Mouse (Mus musculus) hindbrain, postnatal 0 days (tissue): ENCODE measurements around the gene Klf6. TPM values are rescaled to one million over a fixed set of nuclear protein-coding genes. Genes with fewer than 3 reads are reported as not detected.

Source experiments
- ATAC-seq: fragments of 200-750 bp; cut with Nextera tagmentation; 2 replicates; pipeline ENCODE4 v1.8.0; 2017; ENCODE audit warnings: mild to moderate bottlenecking, moderate TSS enrichment, moderate library complexity
- DNase-seq: peaks from one replicate; pipeline ENCODE4 v3.0.0-alpha.2; 2015; ENCODE audit warnings: low spot score
- H3K27ac ChIP-seq: fragments of 300-500 bp; sonication (generic); 2 replicates; pipeline ENCODE4 v1.5.1; 2014; ENCODE audit warnings: mild to moderate bottlenecking
- H3K27me3 ChIP-seq: fragments of 300-500 bp; sonication (generic); 2 replicates; pipeline ENCODE4 v1.6.1; 2014; ENCODE audit warnings: low read length, mixed read lengths; ENCODE audit not compliant: insufficient read depth
- H3K36me3 ChIP-seq: fragments of 300-500 bp; sonication (generic); 2 replicates; pipeline ENCODE4 v1.6.1; 2014; ENCODE audit warnings: low read length, mixed read lengths; ENCODE audit not compliant: insufficient read depth
- H3K4me1 ChIP-seq: fragments of 300-500 bp; sonication (generic); 2 replicates; pipeline ENCODE4 v1.6.1; 2014; ENCODE audit warnings: antibody characterized with exemption, low read length, mixed read lengths; ENCODE audit not compliant: insufficient read depth
- H3K4me2 ChIP-seq: fragments of 300-500 bp; sonication (generic); 2 replicates; pipeline ENCODE4 v1.6.1; 2014; ENCODE audit warnings: low read depth, mild to moderate bottlenecking, low read length, moderate library complexity, mixed read lengths
- H3K4me3 ChIP-seq: fragments of 300-500 bp; sonication (generic); 2 replicates; pipeline ENCODE4 v1.5.1; 2014; ENCODE audit warnings: low read length
- H3K9ac ChIP-seq: fragments of 300-500 bp; sonication (generic); replicated peaks from 2 replicates; pipeline ENCODE4 v1.6.1; 2014; ENCODE audit warnings: mild to moderate bottlenecking, low read length, moderate library complexity, mixed read lengths
- H3K9me3 ChIP-seq: fragments of 300-500 bp; sonication (generic); 2 replicates; pipeline ENCODE4 v1.6.1; 2016; ENCODE audit warnings: low read length, mixed read lengths
- CTCF ChIP-seq: IDR thresholded peaks from 2 replicates; pipeline ENCODE4 v1.5.1; 2016; ENCODE audit warnings: antibody characterized with exemption, control low read depth, low read depth
- WGBS: fragments of 180-500 bp; shearing (Covaris S2); extraction: QIAGEN DNeasy Blood & Tissue Kit; methylation state at CpG from one replicate; pipeline ENCODE4 v1.1.7; 2014; 5-methylcytosine and 5-hydroxymethylcytosine counted together
- microRNA-seq, 2 experiments: library from miRNA; unstranded; fragments of <30 nt; microRNA quantifications; one replicate each; pipeline ENCODE4; 2016
- polyA plus RNA-seq: library from polyadenylated mRNA; unstranded; fragments of >200 nt; fragmentation: Nextera tagmentation; extraction: Ambion mirVana; gene quantifications from 2 replicates; pipeline ENCODE4 v1.2.1, GENCODE M21; 2015
- total RNA-seq: library from RNA; depleted of rRNA; stranded (reverse); fragments of >200 nt; gene quantifications from 2 replicates; pipeline ENCODE4 v1.2.3, GENCODE M21; 2014

The Klf6 gene
- total and polyA plus RNA-seq, 2 experiments from 2014 or later, result 53.1 to 104 TPM

DNA sequence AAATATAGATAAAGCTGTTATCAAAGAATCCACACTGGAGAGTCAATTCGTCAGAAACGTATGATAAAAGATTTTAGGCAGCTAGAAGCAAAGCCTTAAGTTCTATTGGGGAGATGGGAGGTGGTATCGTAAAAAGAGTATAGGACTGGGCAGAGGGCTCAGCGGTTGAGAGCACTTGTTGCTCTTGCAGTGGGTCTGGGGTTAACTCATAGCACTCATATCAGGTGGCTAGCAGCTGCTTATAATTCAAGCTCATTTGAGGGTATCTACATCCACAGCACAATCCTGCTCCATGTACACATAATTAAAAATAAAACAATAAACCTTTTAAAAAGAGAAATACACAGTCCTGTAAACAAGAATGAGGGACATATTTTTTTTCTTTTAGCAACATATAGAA, 58.7 kb downstream of the Klf6 start:
- Histone ChIP-seq H3K4me3 (no peak overlapping the region), H3K4me2 (no peak overlapping the region), H3K9ac (no peak overlapping the region), H3K36me3 (no peaks in the 10 kb centered on the region), H3K27ac (no peak overlapping the region), H3K4me1 (no peaks in the 10 kb centered on the region), H3K27me3 (no peaks in the 10 kb centered on the region), H3K9me3 (no peaks in the 10 kb centered on the region)
- 92% methylated on average over 4 of the region's 4 CpGs for WGBS
- DNase-seq (no peak), ATAC-seq (no peak)
- TF ChIP-seq CTCF, result no peak

Small RNA genes lying within 50 kb of the gene (microRNA-seq; reads per million reads assigned to microRNA genes)
- gene Gm26043, result 0 reads per million in 2 experiments
